Mouse (Mus musculus) brain, embryonic 18.5 days (tissue): ENCODE data around the gene Daxx.

Source experiments
- DNase-seq: peaks from one replicate; pipeline ENCODE4 v3.0.0-alpha.2; 2012; ENCODE audit warnings: low read depth, low spot score

Daxx gene

GRCm38 (mm10) chr17:33920282-33921097 is 11.3 kb downstream of the Daxx start:
- no peak for DNase-seq

GRCm38 (mm10) chr17:33921361-33921760 is 12.1 kb downstream of the Daxx start:
- DNase-seq = no peak

GRCm38 (mm10) chr17:33924577-33925283 is 15.5 kb downstream of the Daxx start:
- DNase-seq = no peak

- no peak for DNase-seq
Measured at GRCm38 (mm10) chr17:33925406-33926116, 16.3 kb downstream of the Daxx start.

- no peak for DNase-seq
Measured at GRCm38 (mm10) chr17:33926207-33926932, 17.2 kb downstream of the Daxx start.

GRCm38 (mm10) chr17:33928251-33928947 is 19.2 kb downstream of the Daxx start:
- no peak for DNase-seq

GRCm38 (mm10) chr17:33929371-33930279 is 20.4 kb downstream of the Daxx start, which contains the start of gene Rgl2:
TSS of gene Rgl2 (plus strand) at chr17:33929543.
- peak; percentile 85 for DNase-seq

GRCm38 (mm10) chr17:33930280-33931158 is 21.3 kb downstream of the Daxx start:
- no peak for DNase-seq

- DNase-seq = no peak
Measured at GRCm38 (mm10) chr17:33931159-33931866, 22.1 kb downstream of the Daxx start.

GRCm38 (mm10) chr17:33931947-33932346 is 22.7 kb downstream of the Daxx start:
- DNase-seq = no peak

- no peak for DNase-seq
Measured at GRCm38 (mm10) chr17:33932448-33932847, 23.2 kb downstream of the Daxx start.

GRCm38 (mm10) chr17:33932970-33933369 is 23.8 kb downstream of the Daxx start:
- no peak for DNase-seq

GRCm38 (mm10) chr17:33935422-33936055 is 26.3 kb downstream of the Daxx start:
- DNase-seq = no peak

- DNase-seq = no peak
Measured at GRCm38 (mm10) chr17:33936993-33937392, 27.8 kb downstream of the Daxx start.

- no peak for DNase-seq
Measured at GRCm38 (mm10) chr17:33938783-33939182, 29.6 kb downstream of the Daxx start.

GRCm38 (mm10) chr17:33940206-33940805 is 31.1 kb downstream of the Daxx start, which contains the start of the genes Pfdn6 and Wdr46:
TSS of gene Pfdn6 (minus strand) at chr17:33940343.
TSS of gene Wdr46 (plus strand) at chr17:33940660.
- DNase-seq = peak; percentile 90

- no peak for DNase-seq
Measured at GRCm38 (mm10) chr17:33940981-33941380, 31.8 kb downstream of the Daxx start.
